Mouse (Mus musculus) lung, postnatal 36 days (tissue): ENCODE measurements around the gene Nat8f6.
"Not testable (repeated sequence)": the region's sequence is repeated elsewhere in the genome, so short reads cannot be mapped to it uniquely, and the experiment has no call there.

ENCODE experiments used
- DNase-seq: peaks from one replicate; pipeline ENCODE4 v3.0.0; 2022; ENCODE audit warnings: mixed read lengths

The Nat8f6 gene

DNA sequence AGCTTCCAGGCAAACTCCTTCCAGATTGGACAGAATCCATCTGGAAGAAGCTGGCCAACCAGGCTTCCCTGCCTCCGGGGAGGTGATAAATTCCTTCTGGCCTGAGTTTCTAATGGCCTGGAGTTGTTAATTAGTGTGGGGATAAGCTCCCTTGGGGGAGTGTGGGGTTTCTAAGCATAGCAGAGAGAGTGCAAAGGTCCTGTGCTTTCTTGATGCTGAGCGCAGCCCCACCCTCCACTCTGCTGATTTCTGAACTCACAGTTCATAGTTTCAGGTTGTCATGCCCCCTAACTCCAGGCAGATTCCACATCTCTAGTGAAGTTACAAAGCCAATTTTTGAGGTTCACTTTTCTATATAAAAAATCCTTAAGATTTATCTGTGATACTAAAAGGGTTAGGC, 14.3 kb upstream of the Nat8f6 start:
- DNase-seq = not testable (repeated sequence)

DNA sequence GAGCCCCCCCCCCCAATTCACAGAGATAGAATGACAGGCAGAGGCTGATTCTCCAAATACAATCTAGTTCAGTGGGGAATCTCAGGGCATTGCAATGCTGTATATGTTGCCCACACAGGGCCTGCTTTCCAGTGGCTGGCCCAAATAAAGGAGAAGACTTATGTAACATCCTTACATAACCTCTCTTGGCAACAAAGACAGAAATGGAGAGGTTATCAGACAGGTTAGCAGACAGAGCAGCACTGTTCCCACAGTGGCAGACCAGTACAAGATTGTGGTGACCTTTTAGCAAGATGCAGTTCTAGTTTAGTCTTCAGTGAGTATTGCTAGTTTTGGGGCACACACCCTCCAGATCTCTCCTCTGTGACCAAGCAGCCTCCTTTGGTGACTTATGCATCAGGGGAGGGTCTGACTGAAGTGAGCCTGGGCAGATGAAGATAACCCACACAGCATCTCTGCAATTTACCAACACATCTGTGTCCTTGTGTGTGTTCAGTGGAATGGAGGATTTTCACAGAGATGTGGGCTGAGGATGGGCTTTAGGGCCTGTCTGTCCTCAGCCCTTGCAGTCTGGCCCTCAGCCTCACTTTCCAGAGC, 13.8 kb upstream of the Nat8f6 start:
- DNase-seq = peak; percentile 20

DNA sequence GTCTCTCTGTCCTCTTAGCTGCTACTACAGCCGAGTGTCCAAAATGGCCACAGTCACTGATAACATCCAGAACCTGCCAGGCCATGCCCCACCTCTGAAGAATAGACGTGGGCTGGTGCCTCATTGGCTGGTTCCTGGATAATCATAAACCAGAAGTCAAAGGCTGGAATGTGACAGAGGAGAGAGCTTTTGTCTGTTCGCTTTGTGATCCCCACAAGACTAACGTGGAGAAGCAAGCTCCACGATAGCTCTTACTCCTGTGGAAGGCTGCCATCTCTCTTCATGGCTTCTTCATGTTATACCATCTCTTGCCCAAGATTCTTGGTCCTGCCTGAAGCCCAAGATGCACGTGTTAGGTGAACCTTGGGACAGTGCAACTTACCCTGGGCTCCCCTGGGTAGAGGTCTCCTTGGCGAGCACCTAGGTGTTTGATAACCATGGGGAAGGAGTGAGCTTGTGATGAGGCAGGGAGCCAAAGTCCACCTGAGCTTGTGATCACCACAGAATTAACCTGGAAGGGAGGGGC, 11.1 kb upstream of the Nat8f6 start, which contains the start of gene Nat8:
TSS of gene Nat8 (minus strand) at position 287 of the 526 bp plus-strand sequence.
- DNase-seq = no peak

DNA sequence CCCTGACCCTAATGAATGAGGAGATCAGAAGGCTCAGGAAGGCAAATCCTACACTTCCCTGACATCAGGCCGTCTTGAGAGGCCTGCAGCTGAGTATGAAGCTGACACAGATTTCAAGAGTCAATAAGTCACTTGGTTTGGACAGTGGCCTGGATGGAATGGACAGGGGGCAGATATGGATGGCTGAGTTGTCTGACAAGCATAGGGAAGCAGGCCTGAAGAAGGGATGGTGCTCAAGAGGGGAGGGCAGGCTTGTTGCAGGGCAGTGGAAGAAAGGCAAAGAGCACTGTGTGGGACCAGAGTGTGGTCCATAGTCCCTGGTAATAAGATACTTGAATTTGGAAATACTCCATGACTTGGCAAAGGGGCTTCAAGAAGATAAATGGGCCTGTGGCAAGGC, 8.7 kb upstream of the Nat8f6 start:
- DNase-seq = no peak

DNA sequence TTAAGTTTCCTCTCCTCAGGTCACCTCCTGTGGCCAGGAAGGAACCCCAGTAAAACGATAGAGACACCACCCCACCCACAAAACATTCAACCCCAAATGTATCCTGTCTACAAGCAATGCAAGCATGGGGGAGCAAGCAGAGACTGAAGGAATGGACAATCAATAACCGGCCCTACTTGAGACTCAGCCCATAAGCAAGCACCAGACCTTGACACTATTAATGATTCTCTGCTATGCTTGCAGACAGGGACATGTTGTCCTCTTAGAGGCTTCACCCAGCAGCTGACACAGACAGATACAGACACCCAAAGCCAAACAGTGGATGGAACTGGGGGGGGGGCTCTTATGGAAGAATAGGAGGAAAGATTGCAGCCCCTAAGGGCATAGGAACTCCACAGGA, 5.1 kb upstream of the Nat8f6 start:
- DNase-seq = no peak

DNA sequence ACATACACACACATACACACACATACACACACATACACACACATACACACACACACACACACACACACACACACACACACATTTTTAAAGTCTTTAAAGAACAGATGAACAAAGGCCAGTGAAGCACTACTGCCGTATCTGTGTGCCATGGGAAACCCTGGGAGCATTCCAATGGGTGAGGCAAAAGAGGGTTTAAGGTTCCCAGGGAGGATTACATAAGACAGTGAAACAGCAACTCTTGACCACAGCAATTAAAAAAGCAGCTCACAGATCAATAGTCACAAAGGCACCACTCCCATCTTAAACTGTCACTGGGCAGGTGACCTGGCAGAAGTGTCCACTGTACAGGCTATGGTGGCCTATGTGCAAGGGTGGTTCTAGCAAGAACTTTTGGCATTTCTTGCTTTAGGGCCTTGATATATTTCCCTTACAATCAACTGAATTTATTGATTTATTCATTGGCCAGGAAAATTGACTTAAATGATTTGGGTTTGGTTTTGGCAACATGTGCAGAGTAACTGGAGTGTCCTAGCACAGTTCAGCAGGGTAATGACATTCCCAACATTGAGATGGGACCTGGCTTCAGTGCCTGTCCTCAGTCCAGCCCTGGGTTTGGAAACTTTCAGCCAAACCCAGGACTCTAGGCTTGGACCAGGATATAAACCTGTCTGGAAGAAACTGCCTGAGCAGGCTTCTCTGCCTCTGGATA, 2.8 kb upstream of the Nat8f6 start:
- no peak for DNase-seq

DNA sequence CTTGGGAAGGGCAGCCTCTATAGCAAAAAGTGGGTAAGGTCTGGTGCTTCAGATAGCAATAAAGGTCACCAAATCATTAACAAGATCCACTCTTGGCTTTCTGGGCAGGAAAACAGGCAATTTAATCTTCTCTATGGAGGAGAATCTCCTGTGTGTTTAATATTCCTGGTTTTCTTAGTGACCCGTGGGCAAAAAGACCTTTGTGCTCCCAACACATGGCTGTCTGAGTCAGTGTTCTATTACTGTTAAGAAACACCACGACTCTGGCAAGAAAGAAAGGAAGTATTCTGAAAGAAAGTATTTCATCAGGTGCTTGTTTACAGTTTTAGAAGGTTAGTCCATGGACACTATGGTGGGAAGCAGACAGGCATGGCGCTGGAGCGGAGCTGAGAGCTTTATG, 1.5 kb upstream of the Nat8f6 start:
- no peak for DNase-seq

DNA sequence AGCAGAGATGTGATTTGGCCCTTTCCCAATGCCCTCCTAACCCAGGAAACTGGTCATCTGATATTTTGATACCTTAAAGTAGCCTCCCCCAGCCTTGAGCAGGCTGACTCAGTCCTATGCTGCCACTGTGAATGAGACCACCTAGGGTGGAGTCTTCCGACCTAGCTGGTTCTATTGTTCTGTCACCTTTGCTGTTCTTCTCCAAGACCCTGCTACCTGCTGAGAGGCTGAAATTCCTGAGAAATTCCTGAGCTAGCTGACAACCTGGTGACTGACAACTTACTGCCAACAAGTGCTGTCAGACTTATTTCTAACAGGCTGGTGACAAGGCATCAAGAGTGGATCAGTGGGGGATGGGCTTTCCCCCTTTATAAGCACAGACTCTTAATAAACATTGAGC, 2.4 kb downstream of the Nat8f6 start:
- DNase-seq = no peak

DNA sequence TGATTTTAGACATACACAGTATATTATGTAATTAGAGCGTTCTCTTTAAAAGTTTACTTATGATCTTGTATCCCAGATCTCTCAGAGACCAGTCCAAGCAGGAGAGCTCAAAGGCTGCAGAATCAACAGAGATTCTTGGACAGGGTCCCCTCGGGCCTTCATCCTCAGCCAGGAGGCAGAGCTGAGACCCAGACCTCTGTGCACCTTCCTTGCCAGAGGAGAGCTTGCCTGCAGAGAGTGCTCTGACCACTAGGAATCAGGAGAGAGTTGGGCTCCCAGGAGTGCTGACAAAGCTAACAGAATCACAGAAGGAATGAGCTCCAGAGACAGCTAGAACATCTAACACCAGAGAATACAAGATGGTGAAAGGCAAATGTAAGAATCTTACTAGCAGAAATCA, 7.4 kb downstream of the Nat8f6 start:
- no peak for DNase-seq

DNA sequence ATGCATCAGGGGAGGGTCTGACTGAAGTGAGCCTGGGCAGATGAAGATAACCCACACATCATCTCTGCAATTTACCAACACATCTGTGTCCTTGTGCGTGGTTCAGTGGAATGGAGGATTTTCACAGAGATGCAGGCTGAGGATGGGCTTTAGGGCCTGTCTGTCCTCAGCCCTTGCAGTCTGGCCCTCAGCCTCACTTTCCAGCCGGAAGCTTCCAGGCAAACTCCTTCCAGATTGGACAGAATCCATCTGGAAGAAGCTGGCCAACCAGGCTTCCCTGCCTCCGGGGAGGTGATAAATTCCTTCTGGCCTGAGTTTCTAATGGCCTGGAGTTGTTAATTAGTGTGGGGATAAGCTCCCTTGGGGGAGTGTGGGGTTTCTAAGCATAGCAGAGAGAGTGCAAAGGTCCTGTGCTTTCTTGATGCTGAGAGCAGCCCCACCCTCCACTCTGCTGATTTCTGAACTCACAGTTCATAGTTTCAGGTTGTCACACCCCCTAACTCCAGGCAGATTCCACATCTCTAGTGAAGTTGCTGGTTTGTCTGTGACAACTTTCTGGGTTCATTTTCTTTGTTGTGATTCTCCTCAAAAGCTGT, 9.7 kb downstream of the Nat8f6 start:
- not testable (repeated sequence) for DNase-seq

DNA sequence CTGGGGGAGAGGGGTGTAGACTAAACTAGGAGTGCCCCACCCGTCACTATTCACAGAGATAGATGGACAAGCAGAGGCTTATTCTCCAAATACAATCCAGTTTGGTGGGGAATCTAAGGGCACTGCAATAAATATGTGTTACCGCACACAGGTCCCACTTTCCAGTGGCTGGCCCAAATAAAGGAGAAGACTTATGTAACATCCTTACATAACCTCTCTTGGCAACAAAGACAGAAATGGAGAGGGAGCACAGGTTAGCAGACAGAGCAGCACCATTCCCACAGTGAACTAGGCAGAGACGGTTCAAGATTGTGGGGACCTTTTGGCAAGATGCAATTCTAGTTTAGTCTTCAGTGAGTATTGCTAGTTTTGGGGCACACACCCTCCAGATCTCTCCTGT, 10.2 kb downstream of the Nat8f6 start:
- DNase-seq = not testable (repeated sequence)

DNA sequence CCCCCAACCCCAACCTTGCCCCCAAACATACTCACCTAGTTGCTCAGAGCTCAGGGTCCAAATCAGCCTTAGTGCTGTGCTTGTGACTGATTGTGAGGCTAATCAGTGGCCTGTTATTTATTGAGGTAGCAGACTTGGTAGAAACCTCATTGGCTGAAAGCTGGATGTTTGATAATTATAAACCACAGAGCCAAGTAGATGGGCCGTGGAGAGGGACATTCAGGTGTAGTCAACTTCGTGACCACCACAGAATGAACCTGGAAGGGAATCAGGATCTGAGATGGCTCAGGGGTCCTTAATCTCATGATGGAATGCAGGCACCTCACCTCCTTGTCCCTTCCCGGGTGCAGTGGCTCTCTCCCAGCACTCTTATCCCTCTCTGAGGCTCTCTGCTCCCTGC, 11.0 kb downstream of the Nat8f6 start:
- not testable (repeated sequence) for DNase-seq

DNA sequence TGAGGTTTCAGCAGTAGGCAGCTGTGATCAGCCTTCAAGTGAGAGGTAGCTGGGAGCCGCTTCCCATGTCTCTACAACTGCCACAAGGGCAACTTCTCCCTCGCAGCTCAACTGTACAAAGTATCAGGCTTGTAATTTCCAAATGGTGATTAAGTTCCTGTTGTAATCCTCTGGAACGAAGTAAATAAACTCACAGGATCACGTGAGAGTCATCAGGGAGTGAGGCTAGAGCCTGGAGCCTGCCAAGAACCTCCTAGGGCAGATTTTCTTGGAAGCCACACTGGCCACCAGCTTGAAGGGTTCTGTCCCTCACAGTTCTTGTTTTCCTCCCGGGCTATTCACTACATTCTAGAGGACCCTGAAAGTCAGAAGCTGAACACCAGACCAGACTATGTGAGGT, 17.6 kb downstream of the Nat8f6 start:
- peak; percentile 55 for DNase-seq

DNA sequence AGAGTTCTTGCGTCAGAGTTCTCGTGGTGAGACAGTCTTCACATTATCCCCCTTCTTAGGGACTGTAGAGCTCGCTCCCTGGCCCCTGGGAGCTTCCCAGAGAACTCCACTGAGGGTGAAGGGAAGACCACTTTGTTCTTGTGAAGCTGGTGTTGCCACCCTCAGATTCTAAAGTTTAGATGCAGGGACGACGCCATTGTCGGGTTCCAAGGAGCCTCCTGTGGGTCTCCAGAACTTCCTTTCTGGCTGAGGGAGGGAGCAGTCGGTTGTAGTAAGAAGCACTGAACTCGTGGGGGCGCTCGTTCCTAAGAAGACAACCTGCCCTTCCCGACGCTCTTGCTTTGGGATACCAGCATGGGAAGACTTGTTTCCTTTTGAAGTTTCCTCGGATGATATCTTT, 55.2 kb downstream of the Nat8f6 start, which contains the start of gene Nat8f3:
TSS of gene Nat8f3 (minus strand) at position 223 of the 400 bp plus-strand sequence.
- peak; percentile 37 for DNase-seq

DNA sequence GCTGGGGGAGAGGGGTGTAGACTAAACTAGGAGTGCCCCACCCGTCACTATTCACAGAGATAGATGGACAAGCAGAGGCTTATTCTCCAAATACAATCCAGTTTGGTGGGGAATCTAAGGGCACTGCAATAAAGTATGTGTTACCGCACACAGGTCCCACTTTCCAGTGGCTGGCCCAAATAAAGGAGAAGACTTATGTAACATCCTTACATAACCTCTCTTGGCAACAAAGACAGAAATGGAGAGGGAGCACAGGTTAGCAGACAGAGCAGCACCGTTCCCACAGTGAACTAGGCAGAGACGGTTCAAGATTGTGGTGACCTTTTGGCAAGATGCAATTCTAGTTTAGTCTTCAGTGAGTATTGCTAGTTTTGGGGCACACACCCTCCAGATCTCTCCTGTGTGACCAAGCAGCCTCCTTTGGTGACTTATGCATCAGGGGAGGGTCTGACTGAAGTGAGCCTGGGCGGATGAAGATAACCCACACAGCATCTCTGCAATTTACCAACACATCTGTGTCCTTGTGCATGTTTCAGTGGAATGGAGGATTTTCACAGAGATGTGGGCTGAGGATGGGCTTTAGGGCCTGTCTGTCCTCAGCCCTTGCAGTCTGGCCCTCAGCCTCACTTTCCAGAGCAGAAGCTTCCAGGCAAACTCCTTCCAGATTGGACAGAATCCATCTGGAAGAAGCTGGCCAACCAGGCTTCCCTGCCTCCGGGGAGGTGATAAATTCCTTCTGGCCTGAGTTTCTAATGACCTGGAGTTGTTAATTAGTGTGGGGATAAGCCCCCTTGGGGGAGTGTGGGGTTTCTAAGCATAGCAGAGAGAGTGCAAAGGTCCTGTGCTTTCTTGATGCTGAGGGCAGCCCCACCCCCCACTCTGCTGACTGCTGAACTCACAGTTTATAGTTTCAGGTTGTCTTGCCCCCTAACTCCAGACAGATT, 57.4 kb downstream of the Nat8f6 start:
- not testable (repeated sequence) for DNase-seq

DNA sequence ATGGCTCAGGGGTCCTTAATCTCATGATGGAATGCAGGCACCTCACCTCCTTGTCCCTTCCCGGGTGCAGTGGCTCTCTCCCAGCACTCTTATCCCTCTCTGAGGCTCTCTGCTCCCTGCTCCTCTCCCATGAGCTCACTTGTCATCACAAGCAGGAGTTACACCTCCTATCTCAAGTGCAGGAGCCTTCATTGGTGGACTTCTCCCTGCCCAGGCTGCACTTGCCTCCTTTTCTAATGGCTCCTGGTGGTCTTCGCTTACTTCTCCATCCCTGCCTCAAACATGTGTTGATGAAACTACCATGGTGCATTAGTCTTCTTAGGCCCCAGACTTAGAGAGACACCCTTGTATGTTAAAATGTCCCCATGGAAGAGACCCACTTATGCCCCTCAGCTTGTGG, 58.1 kb downstream of the Nat8f6 start:
- DNase-seq = not testable (repeated sequence)
